Mouse (Mus musculus): ENCODE data around the gene Tirap. TPM values are rescaled to one million over a fixed set of nuclear protein-coding genes. Genes with fewer than 3 reads are reported as not detected.
"Not testable (repeated sequence)": the region's sequence is repeated elsewhere in the genome, so short reads cannot be mapped to it uniquely, and the experiment has no call there.

The Tirap gene
- polyA plus RNA-seq, 1 experiment from 2014 or later, result 4.0 TPM

DNA sequence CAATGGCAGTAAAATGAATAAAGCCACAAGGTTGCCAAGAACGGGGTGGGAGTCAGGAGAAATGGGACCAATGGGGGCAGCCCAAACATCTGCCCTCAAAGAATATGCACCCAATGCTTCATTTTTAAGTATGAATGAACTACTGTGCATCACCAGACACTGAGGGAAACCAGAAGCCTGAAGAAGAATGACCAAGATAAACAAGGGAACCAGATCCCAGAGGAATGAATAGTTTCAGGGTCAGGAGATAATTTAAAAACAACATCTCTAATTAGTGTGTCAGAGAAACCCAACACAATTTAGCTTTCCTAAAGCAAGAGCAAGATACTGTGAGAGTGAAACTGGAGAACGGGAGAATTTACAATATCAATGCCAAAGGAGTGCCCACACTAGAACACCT, 39.4 kb downstream of the Tirap start:
- ATAC-seq (ENCODE audit: low FRiP score), result no peak
- Histone ChIP-seq H3K4me3 (replicated peaks; ENCODE audit: low read length) (no peak overlapping the region), H3K4me1 (replicated peaks; ENCODE audit: control insufficient read depth, insufficient read depth, low read length) (no peaks in the 10 kb centered on the region), H3K9ac (no peak overlapping the region), H3K36me3 (replicated peaks; ENCODE audit: control insufficient read depth, insufficient read depth) (peaks cover 6% of the 10 kb centered on the region; the same call in 1 of the 2 replicates), H3K27ac (no peak overlapping the region), H3K4me2 (replicated peaks) (no peak overlapping the region), H3K9me3 (ENCODE audit: control insufficient read depth, low read length) (no peaks in the 10 kb centered on the region), H3K27me3 (ENCODE audit: control insufficient read depth, insufficient read depth, low read length) (no peaks in the 10 kb centered on the region)
- DNase-seq (ENCODE audit: low spot score), result no peak
- WGBS, result 81% methylated on average over 2 of the region's 2 CpGs

DNA sequence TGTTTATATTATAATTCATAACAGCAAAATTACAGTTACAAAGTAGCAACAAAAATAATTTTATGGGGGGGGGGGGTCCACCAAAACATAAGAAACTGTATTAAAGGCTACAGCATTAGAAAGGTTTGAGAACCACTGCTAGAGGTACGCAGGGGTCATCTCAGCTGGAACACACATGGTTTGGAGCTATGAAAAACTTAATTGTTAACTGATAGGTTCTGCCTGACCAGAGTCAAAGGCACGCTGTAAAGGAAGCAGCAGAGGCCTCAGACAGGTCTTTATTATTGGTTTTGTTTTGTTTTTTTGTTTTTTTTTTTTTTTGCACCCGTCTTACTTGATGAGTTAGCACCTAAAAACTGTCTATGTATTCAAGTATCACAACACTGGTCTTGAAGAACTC, 41.6 kb downstream of the Tirap start:
- Histone ChIP-seq H3K9me3 (ENCODE audit: control insufficient read depth, low read length) (no peaks in the 10 kb centered on the region), H3K27ac (no peak overlapping the region), H3K4me1 (replicated peaks; ENCODE audit: control insufficient read depth, insufficient read depth, low read length) (no peaks in the 10 kb centered on the region), H3K36me3 (replicated peaks; ENCODE audit: control insufficient read depth, insufficient read depth) (0 out of 2 replicates have a peak, but pooled peaks cover 6% of the 10 kb centered on the region), H3K4me3 (replicated peaks; ENCODE audit: low read length) (no peak overlapping the region), H3K9ac (no peak overlapping the region), H3K4me2 (replicated peaks) (no peak overlapping the region), H3K27me3 (ENCODE audit: control insufficient read depth, insufficient read depth, low read length) (no peaks in the 10 kb centered on the region)
- DNase-seq (ENCODE audit: low spot score) (no peak), ATAC-seq (ENCODE audit: low FRiP score) (no peak)
- WGBS, result 84% methylated on average over 3 of the region's 3 CpGs

DNA sequence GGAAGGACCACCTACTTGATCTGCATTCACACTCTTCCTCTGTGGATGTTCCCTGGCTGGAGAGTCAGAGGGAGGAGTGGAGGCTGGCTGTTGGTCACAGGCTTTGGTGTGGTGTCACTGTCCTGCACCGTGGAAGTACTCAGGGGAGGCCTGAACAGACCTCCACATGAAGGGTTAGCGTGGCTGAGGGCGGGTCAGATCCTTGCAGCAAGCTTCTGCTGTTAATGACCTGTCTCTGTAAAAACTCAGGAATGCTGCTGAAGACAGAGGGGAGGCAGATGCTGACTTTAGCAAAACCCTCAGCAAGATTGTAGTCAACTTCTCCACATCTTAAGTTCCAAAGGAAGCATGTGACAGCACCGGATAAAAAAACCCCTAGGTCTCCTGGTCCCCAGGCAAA, 43.2 kb downstream of the Tirap start:
- no peak overlapping the region for H3K4me2 ChIP-seq (replicated peaks)
- no peak overlapping the region for H3K27ac ChIP-seq
- H3K36me3 ChIP-seq (replicated peaks; ENCODE audit: control insufficient read depth, insufficient read depth), result no peaks in the 10 kb centered on the region
- H3K9ac ChIP-seq, result no peak overlapping the region
- H3K27me3 ChIP-seq (ENCODE audit: control insufficient read depth, insufficient read depth, low read length), result no peaks in the 10 kb centered on the region
- DNase-seq (ENCODE audit: low spot score) (no peak), ATAC-seq (ENCODE audit: low FRiP score) (no peak)
- H3K9me3 ChIP-seq (ENCODE audit: control insufficient read depth, low read length), result no peaks in the 10 kb centered on the region
- 95% methylated on average over 4 of the region's 4 CpGs for WGBS
- no peak overlapping the region for H3K4me3 ChIP-seq (replicated peaks; ENCODE audit: low read length)
- H3K4me1 ChIP-seq (replicated peaks; ENCODE audit: control insufficient read depth, insufficient read depth, low read length), result no peaks in the 10 kb centered on the region

DNA sequence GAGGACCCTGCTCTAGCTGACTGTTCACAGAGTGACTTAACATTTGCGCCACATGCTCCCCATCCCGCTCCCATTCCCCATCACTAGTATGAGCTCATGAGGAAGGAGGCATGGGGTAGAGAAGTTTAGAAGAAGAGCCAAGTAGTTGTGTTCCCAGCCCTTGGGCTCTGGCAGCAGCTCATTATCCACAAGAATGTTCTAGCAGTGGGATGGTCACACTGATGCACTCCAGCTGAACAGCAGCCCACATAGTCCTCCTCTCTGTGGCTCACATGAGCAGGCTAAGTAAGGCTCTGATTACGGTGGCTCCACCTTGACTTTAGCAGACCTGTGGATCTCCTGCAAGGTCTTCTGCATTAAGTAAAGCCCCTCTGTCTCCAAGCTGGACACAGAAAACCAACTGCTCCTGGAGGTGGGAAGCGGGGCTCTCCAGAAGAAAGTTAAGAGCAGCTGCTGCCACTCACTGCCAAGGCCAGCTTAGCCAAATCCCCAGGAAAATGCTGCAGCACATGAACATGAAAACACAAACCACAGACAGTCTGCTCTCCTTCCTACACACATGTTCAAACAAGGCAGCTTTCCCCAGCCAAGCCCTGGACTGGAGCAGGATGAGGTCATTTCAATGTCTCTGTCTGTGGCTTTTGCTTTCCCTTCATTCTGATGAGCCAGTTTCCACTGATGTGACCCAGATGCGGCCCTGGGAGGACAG, 43.9 kb downstream of the Tirap start:
- no peak for ATAC-seq (ENCODE audit: low FRiP score)

DNA sequence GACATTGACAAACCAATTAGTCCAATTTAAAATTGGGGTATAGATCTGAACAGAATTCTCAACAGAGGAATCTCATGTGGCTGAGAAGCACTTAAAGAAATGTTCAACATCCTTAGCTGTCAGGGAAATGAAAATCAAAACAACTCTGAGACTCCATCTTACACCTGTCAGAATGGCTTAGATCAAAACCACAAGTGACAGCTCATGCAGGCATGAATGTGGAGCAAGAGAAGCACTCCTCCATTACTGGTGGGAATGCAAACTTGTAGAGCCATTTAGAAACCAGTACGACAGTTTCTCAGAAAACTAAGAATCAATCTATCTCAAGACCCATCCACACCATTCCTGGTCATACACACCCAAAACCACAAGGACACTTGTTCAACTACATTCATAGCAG, 47.2 kb downstream of the Tirap start:
- 97% methylated on average over 1 of the region's 1 CpGs for WGBS
- H3K4me2 ChIP-seq (replicated peaks), result no peak overlapping the region
- no peak for ATAC-seq (ENCODE audit: low FRiP score)

More for the DNA sequence above, 43.9 kb downstream of the Tirap start:
- no peak for DNase-seq (ENCODE audit: low spot score)
- no peak overlapping the region for H3K4me3 ChIP-seq (replicated peaks; ENCODE audit: low read length)
- no peaks in the 10 kb centered on the region for H3K9me3 ChIP-seq (ENCODE audit: control insufficient read depth, low read length)
- H3K4me2 ChIP-seq (replicated peaks), result no peak overlapping the region
- no peaks in the 10 kb centered on the region for H3K27me3 ChIP-seq (ENCODE audit: control insufficient read depth, insufficient read depth, low read length)
- WGBS, result 94% methylated on average over 5 of the region's 5 CpGs
- H3K4me1 ChIP-seq (replicated peaks; ENCODE audit: control insufficient read depth, insufficient read depth, low read length), result no peaks in the 10 kb centered on the region
- no peak overlapping the region for H3K27ac ChIP-seq
- no peaks in the 10 kb centered on the region for H3K36me3 ChIP-seq (replicated peaks; ENCODE audit: control insufficient read depth, insufficient read depth)
- H3K9ac ChIP-seq, result no peak overlapping the region

DNA sequence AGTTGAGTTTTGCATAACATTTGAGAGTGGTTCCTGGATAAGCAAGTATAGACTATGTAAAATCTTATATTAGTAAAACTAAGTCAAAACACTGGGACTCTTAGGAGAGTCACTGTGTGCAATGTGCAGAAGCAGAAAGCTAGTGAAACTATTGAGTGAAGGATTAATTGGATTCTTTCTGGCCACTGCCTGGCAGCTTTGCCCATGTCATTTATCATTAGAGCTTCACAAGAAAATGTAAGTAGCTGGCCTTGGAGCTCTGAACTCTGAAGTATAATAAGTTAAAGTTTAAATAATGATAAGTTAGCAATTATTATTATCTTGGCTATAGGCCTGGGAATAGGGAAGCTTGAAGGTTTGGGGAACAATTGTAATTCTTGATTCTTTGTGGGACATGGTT, 51.3 kb downstream of the Tirap start:
- H3K36me3 ChIP-seq (replicated peaks; ENCODE audit: control insufficient read depth, insufficient read depth); H3K4me1 ChIP-seq (replicated peaks; ENCODE audit: control insufficient read depth, insufficient read depth, low read length); H3K9me3 ChIP-seq (ENCODE audit: control insufficient read depth, low read length); DNase-seq (ENCODE audit: low spot score); H3K27ac ChIP-seq; H3K9ac ChIP-seq; ATAC-seq (ENCODE audit: low FRiP score); H3K4me3 ChIP-seq (replicated peaks; ENCODE audit: low read length); H3K4me2 ChIP-seq (replicated peaks); H3K27me3 ChIP-seq (ENCODE audit: control insufficient read depth, insufficient read depth, low read length): not testable (repeated sequence)

More for the DNA sequence above, 47.2 kb downstream of the Tirap start:
- H3K4me3 ChIP-seq (replicated peaks; ENCODE audit: low read length), result no peak overlapping the region
- no peaks in the 10 kb centered on the region for H3K36me3 ChIP-seq (replicated peaks; ENCODE audit: control insufficient read depth, insufficient read depth)
- H3K27me3 ChIP-seq (ENCODE audit: control insufficient read depth, insufficient read depth, low read length), result no peaks in the 10 kb centered on the region
- H3K27ac ChIP-seq, result no peak overlapping the region
- H3K4me1 ChIP-seq (replicated peaks; ENCODE audit: control insufficient read depth, insufficient read depth, low read length), result no peaks in the 10 kb centered on the region
- no peaks in the 10 kb centered on the region for H3K9me3 ChIP-seq (ENCODE audit: control insufficient read depth, low read length)
- no peak for DNase-seq (ENCODE audit: low spot score)
- H3K9ac ChIP-seq, result no peak overlapping the region

DNA sequence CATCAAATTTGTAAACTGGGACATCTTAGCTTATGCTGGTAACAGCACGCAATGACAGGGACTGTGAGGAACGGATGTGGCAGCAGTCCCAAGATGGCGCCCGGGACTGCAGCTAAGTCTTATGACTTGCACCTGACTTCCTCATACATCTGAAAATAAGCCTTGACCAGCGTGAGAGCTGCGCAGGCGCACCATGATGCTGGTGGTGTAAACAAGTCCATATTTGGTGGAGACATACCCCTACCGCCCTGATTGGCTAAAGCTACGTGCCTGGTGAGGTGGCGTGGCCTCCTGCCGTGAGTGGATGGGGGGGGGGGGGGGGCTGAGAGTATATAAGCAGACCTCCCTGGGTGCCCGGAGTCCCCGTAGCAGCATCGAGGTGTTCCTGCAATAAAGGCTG, 52.8 kb downstream of the Tirap start:
- H3K9ac ChIP-seq; H3K4me2 ChIP-seq (replicated peaks); H3K9me3 ChIP-seq (ENCODE audit: control insufficient read depth, low read length); H3K27me3 ChIP-seq (ENCODE audit: control insufficient read depth, insufficient read depth, low read length); H3K27ac ChIP-seq; H3K4me3 ChIP-seq (replicated peaks; ENCODE audit: low read length); H3K4me1 ChIP-seq (replicated peaks; ENCODE audit: control insufficient read depth, insufficient read depth, low read length); DNase-seq (ENCODE audit: low spot score); ATAC-seq (ENCODE audit: low FRiP score); H3K36me3 ChIP-seq (replicated peaks; ENCODE audit: control insufficient read depth, insufficient read depth): not testable (repeated sequence)
- WGBS, result 95% methylated on average over 14 of the region's 14 CpGs

DNA sequence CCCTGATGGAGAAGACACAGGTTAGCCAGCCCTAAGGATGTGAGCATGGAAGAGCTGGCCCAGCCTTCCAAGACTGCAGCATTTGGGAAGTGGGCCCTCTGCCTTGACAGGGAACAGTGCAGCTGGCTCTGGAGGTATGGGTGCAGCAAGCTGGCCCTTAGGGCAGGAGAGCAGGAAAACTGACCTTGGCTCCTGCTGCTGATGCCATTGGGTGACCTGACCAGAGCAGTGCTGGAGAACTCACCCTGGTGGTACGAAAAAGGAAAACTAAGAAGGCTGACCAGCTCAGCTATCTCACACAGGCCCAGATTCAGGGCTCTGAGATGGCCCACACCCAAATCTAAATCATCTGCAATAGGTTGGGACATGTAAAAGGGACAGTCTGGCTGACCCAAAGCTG, 54.3 kb downstream of the Tirap start:
- WGBS, result 96% methylated on average over 1 of the region's 1 CpGs
- Histone ChIP-seq H3K9ac (no peak overlapping the region), H3K4me2 (replicated peaks) (no peak overlapping the region), H3K9me3 (ENCODE audit: control insufficient read depth, low read length) (no peaks in the 10 kb centered on the region), H3K4me1 (replicated peaks; ENCODE audit: control insufficient read depth, insufficient read depth, low read length) (no peaks in the 10 kb centered on the region), H3K4me3 (replicated peaks; ENCODE audit: low read length) (no peak overlapping the region), H3K36me3 (replicated peaks; ENCODE audit: control insufficient read depth, insufficient read depth) (no peaks in the 10 kb centered on the region), H3K27me3 (ENCODE audit: control insufficient read depth, insufficient read depth, low read length) (no peaks in the 10 kb centered on the region), H3K27ac (no peak overlapping the region)
- ATAC-seq (ENCODE audit: low FRiP score) (no peak), DNase-seq (ENCODE audit: low spot score) (no peak)

DNA sequence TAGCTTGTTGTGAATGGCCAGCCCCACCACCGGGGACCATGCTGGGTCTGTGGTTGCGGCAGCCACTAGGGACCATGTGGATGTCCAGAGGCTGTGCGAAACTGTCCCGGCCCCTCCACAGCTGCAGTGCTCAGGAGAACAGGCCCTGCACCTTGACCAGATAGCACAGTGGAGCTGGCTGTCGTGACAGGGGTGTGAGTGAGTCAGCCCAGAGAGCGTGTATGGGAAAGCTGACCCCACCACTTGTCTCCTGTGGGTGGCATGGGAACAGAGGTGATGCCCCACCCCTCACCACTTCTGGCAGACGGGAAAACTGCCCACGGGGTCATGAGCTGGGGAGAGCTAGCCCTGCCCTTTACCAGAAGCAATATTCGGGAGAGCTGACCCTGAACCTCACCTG, 55.0 kb downstream of the Tirap start:
- Histone ChIP-seq H3K27ac (no peak overlapping the region), H3K27me3 (ENCODE audit: control insufficient read depth, insufficient read depth, low read length) (no peaks in the 10 kb centered on the region), H3K9ac (no peak overlapping the region), H3K4me1 (replicated peaks; ENCODE audit: control insufficient read depth, insufficient read depth, low read length) (no peaks in the 10 kb centered on the region), H3K4me3 (replicated peaks; ENCODE audit: low read length) (no peak overlapping the region), H3K36me3 (replicated peaks; ENCODE audit: control insufficient read depth, insufficient read depth) (no peaks in the 10 kb centered on the region), H3K4me2 (replicated peaks) (no peak overlapping the region), H3K9me3 (ENCODE audit: control insufficient read depth, low read length) (no peaks in the 10 kb centered on the region)
- ATAC-seq (ENCODE audit: low FRiP score) (no peak), DNase-seq (ENCODE audit: low spot score) (no peak)
- 92% methylated on average over 9 of the region's 9 CpGs for WGBS

DNA sequence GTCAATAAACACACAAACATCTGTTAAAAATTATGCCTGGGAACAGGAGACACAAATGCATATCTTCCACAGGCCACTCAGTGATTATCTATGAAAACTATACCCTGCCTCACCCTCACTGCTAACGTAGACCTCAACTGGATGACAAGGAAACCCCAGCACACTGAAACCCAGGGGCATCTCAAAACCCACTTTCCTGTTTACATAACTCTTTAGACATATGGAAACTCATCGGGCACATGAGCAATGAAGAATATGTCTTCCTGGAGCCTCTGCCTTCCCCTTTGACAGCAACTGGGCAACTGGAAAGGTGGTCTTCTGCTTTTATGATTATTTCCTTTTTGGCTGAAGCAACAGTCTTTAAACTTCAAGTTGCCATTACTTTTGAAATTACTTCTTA, 57.9 kb downstream of the Tirap start:
- Histone ChIP-seq H3K4me2 (replicated peaks) (no peak overlapping the region), H3K9ac (no peak overlapping the region), H3K9me3 (ENCODE audit: control insufficient read depth, low read length) (no peaks in the 10 kb centered on the region), H3K36me3 (replicated peaks; ENCODE audit: control insufficient read depth, insufficient read depth) (no peaks in the 10 kb centered on the region), H3K27me3 (ENCODE audit: control insufficient read depth, insufficient read depth, low read length) (no peaks in the 10 kb centered on the region), H3K27ac (no peak overlapping the region), H3K4me1 (replicated peaks; ENCODE audit: control insufficient read depth, insufficient read depth, low read length) (no peaks in the 10 kb centered on the region), H3K4me3 (replicated peaks; ENCODE audit: low read length) (no peak overlapping the region)
- no peak for ATAC-seq (ENCODE audit: low FRiP score)
- no peak for DNase-seq (ENCODE audit: low spot score)
- 85% methylated on average over 2 of the region's 2 CpGs for WGBS

Data from hindbrain, embryonic 14.5 days (tissue).